Mouse (Mus musculus): ENCODE measurements at regions not wholly inside any gene's neighbourhood (a gene's known extent, or its start where the extent isn't known, plus 50 kb on each side); places are given as distances from the start of the nearest gene placed in this dataset.

DNA sequence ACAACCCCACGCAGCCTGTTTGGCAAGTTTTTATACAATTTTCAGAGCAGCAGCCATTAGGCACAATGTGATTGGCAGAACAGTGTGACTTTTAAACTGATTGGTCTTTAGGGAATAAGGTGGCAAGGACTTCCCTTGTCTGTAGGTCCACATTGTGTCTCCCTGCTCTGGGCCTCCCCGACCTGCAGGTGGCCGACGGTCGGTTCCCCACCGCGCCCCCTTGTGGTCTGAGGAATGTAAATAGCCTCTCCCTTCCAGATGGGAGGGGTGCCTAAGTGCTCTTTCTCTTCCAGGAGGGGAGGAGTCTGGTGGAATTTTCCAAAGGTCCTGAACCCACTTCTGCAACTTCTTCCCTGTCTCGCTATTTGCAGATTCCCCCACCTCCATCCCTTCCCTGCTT, 52.5 kb upstream of the Prr5 start:
- peak; percentile 59 to 75 for DNase-seq (ENCODE audit: low spot score in 2 of 2)

DNA sequence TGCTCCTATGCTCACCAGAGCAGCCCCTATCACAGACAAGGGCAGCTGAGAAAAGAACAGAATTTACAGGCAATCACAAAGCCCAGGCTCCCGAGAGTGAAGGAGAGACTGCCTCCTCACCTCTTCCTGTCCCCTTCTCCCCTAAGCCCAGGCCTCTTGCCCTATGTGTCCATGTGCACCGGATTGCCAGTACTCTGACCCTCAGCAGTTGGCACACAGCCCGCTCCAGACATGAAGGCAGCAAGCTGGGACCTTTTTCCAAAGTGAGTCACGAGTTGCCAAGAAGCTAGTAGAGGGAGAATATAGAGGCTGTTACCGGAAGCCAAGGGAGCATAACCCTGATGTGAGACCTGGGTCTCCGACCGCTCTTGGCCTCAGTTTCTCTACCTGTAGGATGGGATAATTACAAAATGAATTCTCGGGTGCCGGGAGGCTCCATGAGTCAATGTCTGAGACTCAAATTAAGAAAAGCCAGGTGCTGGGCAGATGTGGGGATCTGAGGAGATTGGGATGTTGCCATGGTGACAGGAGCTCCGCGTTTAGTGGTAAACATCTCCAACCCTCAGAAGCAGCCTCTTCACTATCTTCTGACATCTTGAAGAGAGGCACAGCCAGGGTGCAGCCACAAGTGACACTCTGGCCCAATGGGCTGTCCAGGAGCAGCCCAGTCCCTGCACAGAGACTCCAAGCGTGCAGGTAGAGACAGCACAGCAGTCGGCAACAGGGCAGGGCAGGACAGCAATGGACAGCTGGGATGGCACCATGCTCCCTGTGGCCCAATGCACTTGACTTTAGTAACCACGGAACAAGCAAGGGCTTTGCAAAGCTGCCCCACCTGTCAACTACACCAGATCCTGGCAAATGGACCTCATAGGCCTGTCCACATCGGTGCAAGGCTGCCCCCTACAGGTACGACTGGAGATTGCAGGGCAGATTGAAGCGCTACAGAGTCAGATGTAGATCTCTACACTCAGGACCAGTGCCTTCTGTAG, 55.6 kb upstream of the Prr5 start:
- peak; percentile 96 to 98 for DNase-seq (ENCODE audit: low spot score in 2 of 2)

DNA sequence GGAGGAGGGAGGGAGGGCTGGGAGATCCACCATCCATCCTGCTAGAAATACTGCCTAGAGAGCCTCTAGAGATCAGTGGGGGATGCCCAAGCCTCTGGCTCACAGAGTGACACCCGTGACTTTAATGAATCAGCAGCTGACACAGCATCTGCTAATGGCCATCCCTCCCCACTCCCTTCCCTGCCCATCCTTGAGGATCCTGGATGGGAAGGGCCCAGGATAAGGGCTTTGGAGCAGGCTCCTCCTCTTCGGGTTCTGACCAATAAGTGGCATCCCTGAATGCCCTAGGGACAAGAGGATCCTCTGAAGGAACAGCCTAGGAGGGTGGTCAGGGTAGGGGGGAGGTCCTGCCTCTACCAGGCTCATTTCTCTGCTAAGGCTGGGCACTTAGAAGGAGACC, 55.3 kb upstream of the Rtl6 start:
- DNase-seq (ENCODE audit: low spot score in 2 of 2) = no peak

DNA sequence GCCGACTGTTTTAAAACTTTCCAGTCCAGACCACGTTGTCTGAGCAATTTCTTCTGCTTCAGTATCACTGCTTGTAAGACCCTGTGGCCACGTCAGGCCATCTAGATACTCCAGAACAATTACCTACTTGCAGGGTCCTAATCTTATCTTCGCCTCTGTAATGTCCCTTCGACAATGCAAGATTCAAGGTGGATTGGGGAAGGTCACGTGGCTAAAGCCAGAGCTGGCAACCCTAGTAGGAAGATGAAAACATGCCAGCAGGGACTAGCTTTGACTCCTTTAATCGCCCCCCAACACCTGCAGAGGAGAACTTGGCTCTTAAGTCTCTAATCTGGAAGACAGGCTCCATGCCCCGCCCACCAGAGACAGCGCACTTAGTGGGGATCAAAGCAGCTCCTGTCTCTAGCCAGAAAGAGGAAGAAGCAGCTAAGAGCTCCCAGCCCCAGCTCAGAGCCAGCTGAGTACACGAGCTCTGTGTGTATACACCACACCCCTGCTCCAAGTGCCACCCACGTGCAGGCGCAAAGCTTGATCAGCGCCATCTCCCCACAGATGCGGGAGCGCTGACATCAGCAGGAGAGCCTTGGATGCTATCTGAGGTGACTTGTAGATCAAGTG, 52.3 kb upstream of the Rtl6 start:
- DNase-seq (ENCODE audit: low spot score in 2 of 2) = peak; percentile 58 to 78

DNA sequence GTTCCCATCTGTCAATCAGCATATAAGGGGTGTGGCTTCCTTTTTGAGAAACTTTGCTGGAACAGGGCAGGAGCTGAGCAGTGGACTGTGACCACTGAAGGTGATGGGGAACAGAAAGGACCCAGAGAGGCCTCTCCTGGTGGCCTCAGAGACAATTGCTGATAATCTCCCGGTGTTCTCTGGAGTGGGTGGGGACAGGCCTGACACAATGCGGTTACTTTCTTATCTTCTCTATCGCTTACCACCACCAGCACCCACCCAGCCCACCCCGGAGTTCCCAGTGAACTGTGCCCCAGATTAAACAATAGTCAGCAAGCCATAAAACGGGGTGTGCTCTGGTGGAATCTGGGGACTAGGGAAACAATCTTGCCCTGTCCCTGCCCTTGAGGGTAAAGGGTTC, 51.4 kb upstream of the Rtl6 start:
- DNase-seq (ENCODE audit: low spot score in 2 of 2) = no peak
